ENCODE assay signal across 20 mouse cellular contexts in the genomic region with DNA sequence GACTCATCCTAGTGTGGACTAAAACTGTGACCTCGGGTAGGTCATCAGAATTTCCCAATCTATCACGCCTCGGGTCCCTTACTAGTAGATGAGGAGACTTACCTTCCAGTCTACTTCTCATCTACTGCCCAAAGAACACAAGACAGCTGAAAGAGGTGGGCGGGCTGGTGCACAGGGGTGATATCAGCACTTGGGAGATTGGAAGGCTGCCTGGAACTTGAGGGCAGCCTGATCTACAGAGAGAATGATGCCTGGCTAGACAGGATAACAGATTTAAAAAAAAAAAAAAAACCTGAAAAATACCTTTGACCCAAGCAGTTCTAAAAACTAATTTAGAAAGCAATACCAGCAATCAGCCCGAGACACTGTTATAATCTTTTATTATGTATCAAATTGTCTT. TPM values are rescaled to one million over a fixed set of nuclear protein-coding genes. Genes with fewer than 3 reads are reported as not detected.
A peak's percentile ranks its signal among the peaks of the same experiment; 100 is the strongest.
DNase-seq lines count a peak whose midpoint lies in the region; ATAC-seq and TF ChIP-seq lines count a peak whose summit lies in the region.
"Had no signal": no experiment of that assay in that cellular context is flagged by ENCODE, and none has a peak within 500 bp of the region (broad histone marks: within the 10 kb centered on the region; RNA-seq: fewer than 3 reads in every experiment).

No protein-coding gene starts in this region.

- no peak for ATAC-seq in midbrain, embryonic 11.5 days (ENCODE audit: low FRiP score)
- no peak for ATAC-seq in midbrain, embryonic 16.5 days
- ATAC-seq in liver, embryonic 13.5 days (ENCODE audit: low read depth), result peak; percentile 66; the same call in 1 of the 2 replicates
- peak; percentile 48; the same call in 1 of the 2 replicates for ATAC-seq in liver, postnatal 0 days
- no peak for ATAC-seq in intestine, postnatal 0 days
- ATAC-seq: forebrain, embryonic 13.5 days; hindbrain, embryonic 16.5 days; inflammation-experienced regulatory T-cells, adult 6 months had no signal

- H3K4me2 ChIP-seq in midbrain, embryonic 11.5 days, result no peak overlapping the region
- no peak overlapping the region for H3K4me2 ChIP-seq in midbrain, embryonic 16.5 days (ENCODE audit: low read length)
- no peak overlapping the region for H3K4me2 ChIP-seq in liver, embryonic 13.5 days
- H3K4me2 ChIP-seq in liver, postnatal 0 days (ENCODE audit: low read depth, low read length), result no peak overlapping the region
- H3K4me2 ChIP-seq in intestine, postnatal 0 days (replicated peaks; ENCODE audit: low read depth), result no peak overlapping the region
- H3K4me2 ChIP-seq: forebrain, embryonic 13.5 days; heart, embryonic 13.5 days; hindbrain, embryonic 12.5 days had no signal

- WGBS in midbrain, embryonic 11.5 days, result 91% methylated on average over 5 of the region's 5 CpGs
- 97% methylated on average over 5 of the region's 5 CpGs for WGBS in midbrain, embryonic 16.5 days
- WGBS in liver, embryonic 13.5 days (ENCODE audit: insufficient replicate concordance), result 53% methylated on average over 5 of the region's 5 CpGs
- WGBS in liver, postnatal 0 days (ENCODE audit: insufficient replicate concordance), result 62% methylated on average over 5 of the region's 5 CpGs
- WGBS in intestine, postnatal 0 days, result 90% methylated on average over 5 of the region's 5 CpGs

- peak; percentile 23 for DNase-seq in midbrain, embryonic 11.5 days (ENCODE audit: low spot score, missing footprints)
- DNase-seq in liver, embryonic 13.5 days, result no peak
- no peak for DNase-seq in liver, postnatal 0 days
- no peak for DNase-seq in adrenal gland, postnatal 25 days
- no peak for DNase-seq in cerebellum, adult 9-10 months
- DNase-seq: adrenal gland, adult 8-10 months; cerebellum, adult 11 months; cerebellum, adult 8-10 months; cerebellum, postnatal 36 days; gastrocnemius, postnatal 10 days; heart, adult 2 months; heart, postnatal 4 days had no signal

- no peak for TF ChIP-seq CTCF in liver, postnatal 0 days (IDR thresholded peaks at IDR 0.05; ENCODE audit: low read depth)
- TF ChIP-seq CTCF in intestine, postnatal 0 days (IDR thresholded peaks at IDR 0.05; ENCODE audit: low read depth), result no peak

- H3K27ac ChIP-seq in midbrain, embryonic 11.5 days (ENCODE audit: low read depth, low read length), result no peak overlapping the region
- H3K27ac ChIP-seq in midbrain, embryonic 16.5 days (ENCODE audit: low read length), result no peak overlapping the region
- H3K27ac ChIP-seq in liver, embryonic 13.5 days, result no peak overlapping the region
- H3K27ac ChIP-seq in liver, postnatal 0 days (ENCODE audit: low read depth), result no peak overlapping the region
- H3K27ac ChIP-seq in intestine, postnatal 0 days (ENCODE audit: low read depth, low read length), result no peak overlapping the region
- H3K27ac ChIP-seq: embryonic facial prominence, embryonic 10.5 days; forebrain, embryonic 13.5 days; heart, adult 2 months; heart, embryonic 13.5 days; hindbrain, embryonic 12.5 days had no signal

- no peak overlapping the region for H3K4me3 ChIP-seq in midbrain, embryonic 11.5 days (ENCODE audit: low read depth, low read length)
- H3K4me3 ChIP-seq in midbrain, embryonic 16.5 days (ENCODE audit: low read depth, low read length), result no peak overlapping the region
- no peak overlapping the region for H3K4me3 ChIP-seq in liver, embryonic 13.5 days (replicated peaks)
- no peak overlapping the region for H3K4me3 ChIP-seq in liver, postnatal 0 days (ENCODE audit: low read depth, low read length)
- no peak overlapping the region for H3K4me3 ChIP-seq in intestine, postnatal 0 days (ENCODE audit: low read depth, low read length)
- H3K4me3 ChIP-seq: embryonic facial prominence, embryonic 10.5 days; forebrain, embryonic 13.5 days; heart, adult 2 months; heart, embryonic 13.5 days; hindbrain, embryonic 12.5 days had no signal

- no peaks in the 10 kb centered on the region for H3K9me3 ChIP-seq in midbrain, embryonic 11.5 days (ENCODE audit: control insufficient read depth, low read length)
- H3K9me3 ChIP-seq in midbrain, embryonic 16.5 days (replicated peaks; ENCODE audit: control insufficient read depth, low read length, poor library complexity, severe bottlenecking), result no peaks in the 10 kb centered on the region
- H3K9me3 ChIP-seq in liver, embryonic 13.5 days (replicated peaks), result no peaks in the 10 kb centered on the region
- no peaks in the 10 kb centered on the region for H3K9me3 ChIP-seq in liver, postnatal 0 days (ENCODE audit: low read length)
- no peaks in the 10 kb centered on the region for H3K9me3 ChIP-seq in intestine, postnatal 0 days (ENCODE audit: control insufficient read depth)
- H3K9me3 ChIP-seq: embryonic facial prominence, embryonic 10.5 days; forebrain, embryonic 13.5 days; heart, embryonic 13.5 days; hindbrain, embryonic 12.5 days had no signal

- no peaks in the 10 kb centered on the region for H3K36me3 ChIP-seq in midbrain, embryonic 11.5 days (ENCODE audit: control insufficient read depth, insufficient read depth, low read length)
- H3K36me3 ChIP-seq in midbrain, embryonic 16.5 days (ENCODE audit: control insufficient read depth, insufficient read depth, low read length), result no peaks in the 10 kb centered on the region
- peaks cover 21% of the 10 kb centered on the region for H3K36me3 ChIP-seq in liver, embryonic 13.5 days
- H3K36me3 ChIP-seq in liver, postnatal 0 days (replicated peaks; ENCODE audit: insufficient read depth, low read length), result peaks cover 37% of the 10 kb centered on the region
- peaks cover 15% of the 10 kb centered on the region; the same call in 1 of the 2 replicates for H3K36me3 ChIP-seq in intestine, postnatal 0 days (ENCODE audit: control insufficient read depth, insufficient read depth)
- H3K36me3 ChIP-seq: hindbrain, embryonic 12.5 days had no signal

- TF ChIP-seq EP300 in liver, postnatal 0 days (IDR thresholded peaks at IDR 0.05; ENCODE audit: low read depth), result peak; percentile 87

- H3K9ac ChIP-seq in midbrain, embryonic 11.5 days (ENCODE audit: low read length), result no peak overlapping the region
- no peak overlapping the region for H3K9ac ChIP-seq in midbrain, embryonic 16.5 days (ENCODE audit: low read depth, low read length)
- no peak overlapping the region for H3K9ac ChIP-seq in liver, embryonic 13.5 days
- no peak overlapping the region for H3K9ac ChIP-seq in liver, postnatal 0 days (replicated peaks)
- no peak overlapping the region for H3K9ac ChIP-seq in intestine, postnatal 0 days (ENCODE audit: low read depth, low read length)
- H3K9ac ChIP-seq: forebrain, embryonic 13.5 days; heart, embryonic 13.5 days; hindbrain, embryonic 12.5 days had no signal

- no peaks in the 10 kb centered on the region for H3K4me1 ChIP-seq in midbrain, embryonic 11.5 days (ENCODE audit: control insufficient read depth, insufficient read depth, low read length)
- H3K4me1 ChIP-seq in midbrain, embryonic 16.5 days (ENCODE audit: control insufficient read depth, insufficient read depth, low read length), result no peaks in the 10 kb centered on the region
- peaks cover 7% of the 10 kb centered on the region for H3K4me1 ChIP-seq in liver, embryonic 13.5 days (replicated peaks)
- peaks cover 6% of the 10 kb centered on the region; the same call in 1 of the 2 replicates for H3K4me1 ChIP-seq in liver, postnatal 0 days (ENCODE audit: insufficient read depth)
- no peaks in the 10 kb centered on the region for H3K4me1 ChIP-seq in intestine, postnatal 0 days (replicated peaks; ENCODE audit: control insufficient read depth, insufficient read depth, low read length)

- no peaks in the 10 kb centered on the region for H3K27me3 ChIP-seq in midbrain, embryonic 11.5 days (ENCODE audit: control insufficient read depth, insufficient read depth, low read length)
- H3K27me3 ChIP-seq in midbrain, embryonic 16.5 days (ENCODE audit: control insufficient read depth, insufficient read depth, low read depth, low read length), result no peaks in the 10 kb centered on the region
- no peaks in the 10 kb centered on the region for H3K27me3 ChIP-seq in liver, embryonic 13.5 days
- H3K27me3 ChIP-seq in liver, postnatal 0 days (ENCODE audit: insufficient read depth, low read length), result no peaks in the 10 kb centered on the region
- no peaks in the 10 kb centered on the region for H3K27me3 ChIP-seq in intestine, postnatal 0 days (replicated peaks; ENCODE audit: control insufficient read depth, insufficient read depth, low read length)
- H3K27me3 ChIP-seq: forebrain, embryonic 13.5 days; heart, embryonic 13.5 days; hindbrain, embryonic 12.5 days had no signal

RNA-seq across cellular contexts. Expression of gene Cd9, which starts 34.7 kb away (rescaled TPM):
- polyA plus RNA-seq in midbrain, embryonic 11.5 days (2014; fragmentation: Nextera tagmentation; extraction: Ambion mirVana), result 34.7 and 40.9 TPM in 2 replicates
- 61.7 and 88.0 TPM in 2 replicates for polyA plus RNA-seq in midbrain, embryonic 16.5 days (2015; fragmentation: Nextera tagmentation; extraction: Ambion mirVana)
- 92.5 and 94.7 TPM in 2 replicates for polyA plus RNA-seq in liver, embryonic 13.5 days (2015; fragmentation: Nextera tagmentation; extraction: Ambion mirVana)
- polyA plus RNA-seq in liver, postnatal 0 days (2015; fragmentation: Nextera tagmentation; extraction: Ambion mirVana), result 243 and 249 TPM in 2 replicates
- 113 and 128 TPM in 2 replicates for total RNA-seq in adrenal gland, postnatal 25 days (2021)
- polyA plus RNA-seq in intestine, postnatal 0 days (2015; fragmentation: Nextera tagmentation; extraction: Ambion mirVana), result 96.1 and 99.5 TPM in 2 replicates

Comparison
In these comparisons a context has a peak if more than half of its experiments do, and no peak if none do; other contexts are left out.
1. ATAC-seq: peak in liver, embryonic 13.5 days (single experiment) and liver, postnatal 0 days (single experiment); none in midbrain, embryonic 11.5 days (single experiment), midbrain, embryonic 16.5 days (single experiment) and intestine, postnatal 0 days (single experiment).